Mouse (Mus musculus) liver, embryonic 16.5 days (tissue): ENCODE data around the gene Gm11541. TPM values are rescaled to one million over a fixed set of nuclear protein-coding genes. Genes with fewer than 3 reads are reported as not detected.

Experiments used
- ATAC-seq: fragments of 200-750 bp; cut with Nextera tagmentation; 2 replicates; pipeline ENCODE4 v1.8.0; 2017; ENCODE audit warnings: low read depth, mild to moderate bottlenecking, moderate number of reproducible peaks, moderate library complexity
- H3K27ac ChIP-seq: fragments of 300-500 bp; sonication (generic); 2 replicates; pipeline ENCODE4 v1.5.1; 2014; ENCODE audit warnings: mild to moderate bottlenecking, low read length
- H3K27me3 ChIP-seq: fragments of 300-500 bp; sonication (generic); 2 replicates; pipeline ENCODE4 v1.6.1; 2014; ENCODE audit warnings: low read depth, low read length, mixed read lengths; ENCODE audit not compliant: control insufficient read depth, insufficient read depth
- H3K36me3 ChIP-seq: fragments of 300-500 bp; sonication (generic); 2 replicates; pipeline ENCODE4 v1.6.1; 2014; ENCODE audit warnings: mild to moderate bottlenecking; ENCODE audit not compliant: control insufficient read depth, insufficient read depth
- H3K4me1 ChIP-seq: fragments of 300-500 bp; sonication (generic); 2 replicates; pipeline ENCODE4 v1.6.1; 2014; ENCODE audit warnings: low read depth, low read length, mixed read lengths; ENCODE audit not compliant: control insufficient read depth
- H3K4me2 ChIP-seq: fragments of 300-500 bp; sonication (generic); 2 replicates; pipeline ENCODE4 v1.6.1; 2014; ENCODE audit warnings: low read depth, low read length, mixed read lengths
- H3K4me3 ChIP-seq: fragments of 300-500 bp; sonication (generic); 2 replicates; pipeline ENCODE4 v1.5.1; 2014; ENCODE audit warnings: low read depth, mild to moderate bottlenecking, low read length
- H3K9ac ChIP-seq: fragments of 300-500 bp; sonication (generic); 2 replicates; pipeline ENCODE4 v1.6.1; 2014; ENCODE audit warnings: low read depth, low read length
- H3K9me3 ChIP-seq: fragments of 300-500 bp; sonication (generic); replicated peaks from 2 replicates; pipeline ENCODE4 v1.6.1; 2016; ENCODE audit warnings: low read length; ENCODE audit not compliant: control insufficient read depth
- WGBS: fragments of 180-500 bp; shearing (Covaris S2); extraction: QIAGEN DNeasy Blood & Tissue Kit; methylation state at CpG from one replicate; pipeline ENCODE4 v1.1.7; 2014; ENCODE audit not compliant: insufficient replicate concordance; 5-methylcytosine and 5-hydroxymethylcytosine counted together
- polyA plus RNA-seq: library from polyadenylated mRNA; unstranded; fragments of >200 nt; fragmentation: Nextera tagmentation; extraction: Ambion mirVana; gene quantifications from 2 replicates; pipeline ENCODE4 v1.2.1, GENCODE M21; 2015

Gm11541 gene
- not detected in 2 replicates for polyA plus RNA-seq

DNA sequence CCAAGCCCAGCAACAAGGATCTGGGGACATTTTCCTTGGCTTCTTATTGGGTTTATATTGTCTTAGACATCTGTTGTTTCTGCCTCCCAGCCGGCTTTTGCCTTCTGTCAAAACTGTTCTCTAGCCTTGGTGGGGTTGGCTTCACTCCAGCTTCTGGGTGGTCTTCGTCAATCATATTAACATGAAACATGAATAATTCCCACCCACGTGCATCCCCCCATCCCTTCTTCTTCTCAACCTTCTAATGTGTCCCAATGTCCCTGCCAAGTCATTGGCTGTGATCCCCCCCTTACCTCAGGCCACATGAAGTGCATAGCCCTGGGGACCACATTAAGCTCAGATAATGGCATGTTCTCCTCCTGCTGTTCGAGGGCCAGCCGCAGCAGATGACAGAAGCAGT lies at the start of gene Gm11541:
Gene Gm11541, minus strand, starts transcription at position 28 of the 400 bp plus-strand sequence.
- WGBS = 58% methylated on average over 5 of the region's 5 CpGs
- H3K4me2 ChIP-seq = no peak within 1 kb of the TSS
- no peaks in the 10 kb centered on the region for H3K4me1 ChIP-seq
- no peak within 1 kb of the TSS for H3K27ac ChIP-seq
- ATAC-seq = no peak
- no peak within 1 kb of the TSS for H3K4me3 ChIP-seq
- no peaks in the 10 kb centered on the region for H3K36me3 ChIP-seq
- no peak within 1 kb of the TSS for H3K9ac ChIP-seq
- no peaks in the 10 kb centered on the region for H3K9me3 ChIP-seq
- H3K27me3 ChIP-seq = no peaks in the 10 kb centered on the region

DNA sequence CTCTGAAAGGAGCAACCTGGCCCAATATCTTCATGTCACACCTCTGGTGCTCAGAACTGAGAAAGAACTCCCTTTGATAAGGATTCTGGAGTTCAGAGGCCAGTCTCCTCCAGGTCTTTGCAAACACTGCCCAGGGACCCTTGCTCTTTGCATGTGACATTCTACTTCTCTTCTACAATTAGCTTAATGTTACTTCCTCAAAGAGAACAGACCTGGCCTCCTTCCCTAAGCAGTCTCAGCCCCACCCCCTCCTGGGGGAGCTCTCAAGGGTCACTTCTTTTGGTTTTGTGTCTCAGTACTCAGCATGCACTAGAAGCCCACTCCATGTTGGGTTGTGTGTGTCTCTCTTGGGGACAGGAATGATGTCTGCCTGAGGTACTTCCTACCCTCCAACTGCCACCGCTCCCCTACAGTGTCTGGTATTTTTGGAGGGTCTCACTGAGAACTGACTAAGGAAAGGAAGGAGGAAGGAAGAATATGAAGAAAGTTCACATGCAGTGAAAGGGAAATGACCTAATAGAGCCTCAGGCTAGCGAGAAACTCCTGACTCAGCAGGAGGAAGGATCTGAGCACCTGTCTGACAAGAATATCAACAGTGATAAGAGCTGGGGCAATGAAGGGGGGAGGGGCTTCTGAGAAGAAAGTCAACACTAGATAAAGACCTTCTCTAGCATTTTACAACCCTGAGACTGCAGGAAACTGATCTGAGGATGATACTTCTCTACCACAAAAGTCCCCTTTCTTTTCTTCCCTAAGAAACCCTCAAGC lies 48.8 kb upstream of the Gm11541 start:
- Histone ChIP-seq H3K9ac (no peak overlapping the region), H3K27ac (no peak overlapping the region), H3K9me3 (no peaks in the 10 kb centered on the region), H3K36me3 (no peaks in the 10 kb centered on the region), H3K27me3 (no peaks in the 10 kb centered on the region), H3K4me1 (no peaks in the 10 kb centered on the region), H3K4me2 (no peak overlapping the region), H3K4me3 (no peak overlapping the region)
- 7% methylated on average over 2 of the region's 2 CpGs for WGBS
- ATAC-seq = no peak

DNA sequence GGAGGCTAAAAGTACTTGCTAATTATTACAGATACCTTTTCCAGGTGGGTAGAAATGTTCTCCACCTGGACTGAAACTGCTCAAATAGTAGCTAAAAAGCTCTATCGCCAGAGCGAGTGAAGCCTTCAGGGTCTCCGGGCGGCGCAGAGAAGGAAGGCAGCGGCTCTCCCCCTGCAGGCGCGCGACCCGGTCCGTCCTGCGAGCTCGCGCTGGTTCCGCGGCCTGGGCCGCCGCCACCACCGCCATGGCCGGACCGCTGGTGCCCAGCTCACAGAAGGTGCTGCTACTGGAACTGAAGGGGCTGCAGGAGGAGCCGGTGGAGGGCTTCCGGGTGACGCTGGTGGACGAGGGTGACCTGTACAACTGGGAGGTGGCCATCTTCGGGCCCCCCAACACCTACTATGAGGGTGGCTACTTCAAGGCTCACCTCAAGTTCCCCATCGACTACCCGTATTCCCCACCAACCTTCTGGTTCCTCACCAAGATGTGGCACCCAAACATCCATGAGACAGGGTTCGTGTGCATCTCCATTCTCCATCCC lies 37.5 kb upstream of the Gm11541 start, which contains the start of gene Cdc34b:
Gene Cdc34b, plus strand, starts transcription at position 51 of the 541 bp plus-strand sequence.
- H3K36me3 ChIP-seq = no peaks in the 10 kb centered on the region
- no peaks in the 10 kb centered on the region for H3K27me3 ChIP-seq
- 73% methylated on average over 29 of the region's 29 CpGs for WGBS
- H3K9ac ChIP-seq = no peak within 1 kb of the TSS
- H3K4me3 ChIP-seq = no peak within 1 kb of the TSS
- H3K4me2 ChIP-seq = no peak within 1 kb of the TSS
- no peaks in the 10 kb centered on the region for H3K9me3 ChIP-seq
- no peak within 1 kb of the TSS for H3K27ac ChIP-seq
- no peak for ATAC-seq
- H3K4me1 ChIP-seq = no peaks in the 10 kb centered on the region

DNA sequence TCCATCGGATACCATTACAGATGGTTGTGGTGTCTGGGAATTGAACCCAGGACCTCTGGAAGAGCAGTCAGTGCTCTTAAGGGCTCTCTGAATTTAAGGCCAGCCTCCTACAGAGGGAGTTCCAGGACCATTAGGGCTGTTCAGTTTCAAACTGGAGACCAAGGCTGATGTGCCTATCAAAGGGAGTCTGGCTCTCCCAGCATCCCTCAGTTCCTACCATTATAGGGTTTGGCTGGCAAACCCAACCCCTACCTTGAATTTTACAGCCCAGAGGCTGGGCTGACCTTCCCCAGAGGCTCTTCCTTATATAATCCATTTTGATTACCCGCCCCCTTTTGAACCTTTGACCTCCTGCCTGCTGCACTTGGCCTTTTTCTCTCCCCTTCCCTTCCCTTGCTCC lies 31.4 kb upstream of the Gm11541 start:
- H3K9me3 ChIP-seq = no peaks in the 10 kb centered on the region
- WGBS = 45% methylated on average over 2 of the region's 2 CpGs
- ATAC-seq = no peak
- H3K9ac ChIP-seq = no peak overlapping the region
- no peak overlapping the region for H3K4me3 ChIP-seq
- H3K36me3 ChIP-seq = no peaks in the 10 kb centered on the region
- no peaks in the 10 kb centered on the region for H3K27me3 ChIP-seq
- H3K27ac ChIP-seq = no peak overlapping the region
- H3K4me2 ChIP-seq = no peak overlapping the region
- no peaks in the 10 kb centered on the region for H3K4me1 ChIP-seq

DNA sequence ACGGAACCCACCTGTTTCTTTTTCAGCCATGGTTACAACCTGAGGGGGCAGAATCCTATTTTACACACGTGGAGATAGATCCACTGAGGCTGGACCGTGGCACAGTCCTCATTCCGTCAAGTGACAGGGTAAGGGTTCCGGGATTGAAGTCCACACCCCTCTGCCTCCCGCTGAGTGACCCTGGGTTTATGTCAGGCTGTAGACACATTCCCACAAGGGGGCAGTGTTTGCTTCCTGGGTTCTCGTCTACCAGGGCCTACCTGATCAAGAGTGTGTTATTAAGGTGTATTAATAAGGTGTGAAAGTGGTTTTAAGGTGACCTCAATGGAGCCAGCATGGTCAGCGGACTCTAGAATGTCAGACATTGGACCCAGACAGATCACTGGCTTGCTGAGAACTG lies 28.5 kb upstream of the Gm11541 start:
- Histone ChIP-seq H3K4me1 (no peaks in the 10 kb centered on the region), H3K27ac (no peak overlapping the region), H3K4me2 (no peak overlapping the region), H3K36me3 (no peaks in the 10 kb centered on the region), H3K27me3 (no peaks in the 10 kb centered on the region), H3K9ac (no peak overlapping the region), H3K4me3 (no peak overlapping the region), H3K9me3 (no peaks in the 10 kb centered on the region)
- no peak for ATAC-seq
- 28% methylated on average over 8 of the region's 8 CpGs for WGBS

DNA sequence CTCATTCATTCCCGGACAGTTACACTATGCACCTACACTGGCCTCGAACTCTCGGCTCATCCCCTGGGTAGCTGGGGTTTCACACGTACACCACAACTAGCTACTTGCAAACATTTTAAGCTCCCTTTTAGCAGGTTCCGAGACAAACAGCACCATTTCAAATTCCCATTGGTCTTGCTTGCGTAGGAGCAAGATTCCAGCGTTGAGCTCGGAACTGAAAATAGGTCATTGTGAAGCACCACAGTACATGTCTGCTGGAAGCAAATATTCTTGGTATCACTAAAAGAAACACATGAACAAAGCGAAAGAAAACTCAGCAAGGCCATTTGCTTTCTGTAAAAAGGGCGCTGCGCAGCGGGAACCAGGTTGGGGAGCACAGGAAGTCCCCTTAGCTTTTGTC lies 26.9 kb upstream of the Gm11541 start:
- Histone ChIP-seq H3K27me3 (no peaks in the 10 kb centered on the region), H3K4me1 (no peaks in the 10 kb centered on the region), H3K27ac (no peak overlapping the region), H3K9ac (no peak overlapping the region), H3K4me2 (no peak overlapping the region), H3K36me3 (no peaks in the 10 kb centered on the region), H3K4me3 (no peak overlapping the region), H3K9me3 (no peaks in the 10 kb centered on the region)
- WGBS = 74% methylated on average over 12 of the region's 12 CpGs
- no peak for ATAC-seq

DNA sequence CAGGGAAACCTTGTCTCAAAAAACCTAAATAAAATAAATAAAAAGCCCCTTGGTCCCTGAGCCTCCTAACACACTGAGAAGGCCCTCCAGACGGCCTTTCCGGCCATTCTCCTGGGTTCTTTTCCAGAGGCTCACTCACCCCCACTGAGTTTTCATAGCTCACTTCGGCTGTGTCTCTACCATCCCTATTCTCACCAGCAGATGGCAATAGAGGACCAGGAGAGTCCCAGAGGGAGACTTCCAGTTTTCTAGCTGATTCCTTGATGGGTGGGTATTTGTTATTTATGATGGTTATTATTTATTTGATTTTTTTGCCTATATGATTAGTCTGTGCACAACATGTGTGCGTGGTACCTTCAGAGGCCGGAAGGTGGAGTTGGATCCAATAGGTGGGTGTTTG lies 26.0 kb upstream of the Gm11541 start:
- Histone ChIP-seq H3K9ac (no peak overlapping the region), H3K4me1 (no peaks in the 10 kb centered on the region), H3K27ac (no peak overlapping the region), H3K27me3 (no peaks in the 10 kb centered on the region), H3K36me3 (no peaks in the 10 kb centered on the region), H3K9me3 (no peaks in the 10 kb centered on the region), H3K4me3 (no peak overlapping the region), H3K4me2 (no peak overlapping the region)
- WGBS = 21% methylated on average over 5 of the region's 5 CpGs
- ATAC-seq = no peak

DNA sequence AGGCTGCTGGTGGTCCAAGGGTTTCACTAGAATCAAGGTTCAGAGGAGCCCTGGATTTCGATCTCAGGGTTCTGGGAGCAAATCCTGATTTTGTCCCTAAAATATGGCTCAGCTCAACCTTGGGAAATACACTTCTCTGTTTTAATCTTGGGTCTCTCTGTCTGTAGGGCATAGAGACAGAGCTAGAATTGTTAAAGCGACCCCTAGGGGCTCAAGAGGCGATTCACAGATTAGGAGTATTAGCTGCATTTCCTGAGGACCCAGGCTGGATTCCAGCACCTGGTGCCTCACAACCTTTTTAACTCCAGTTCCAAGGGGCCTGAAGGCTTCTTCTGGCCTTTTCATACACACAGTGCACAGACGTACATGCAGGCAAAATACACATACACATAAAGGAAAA lies 25.3 kb upstream of the Gm11541 start:
- Histone ChIP-seq H3K4me1 (no peaks in the 10 kb centered on the region), H3K4me3 (no peak overlapping the region), H3K36me3 (no peaks in the 10 kb centered on the region), H3K27me3 (no peaks in the 10 kb centered on the region), H3K4me2 (no peak overlapping the region), H3K27ac (no peak overlapping the region), H3K9ac (no peak overlapping the region), H3K9me3 (no peaks in the 10 kb centered on the region)
- no peak for ATAC-seq
- 25% methylated on average over 4 of the region's 4 CpGs for WGBS

DNA sequence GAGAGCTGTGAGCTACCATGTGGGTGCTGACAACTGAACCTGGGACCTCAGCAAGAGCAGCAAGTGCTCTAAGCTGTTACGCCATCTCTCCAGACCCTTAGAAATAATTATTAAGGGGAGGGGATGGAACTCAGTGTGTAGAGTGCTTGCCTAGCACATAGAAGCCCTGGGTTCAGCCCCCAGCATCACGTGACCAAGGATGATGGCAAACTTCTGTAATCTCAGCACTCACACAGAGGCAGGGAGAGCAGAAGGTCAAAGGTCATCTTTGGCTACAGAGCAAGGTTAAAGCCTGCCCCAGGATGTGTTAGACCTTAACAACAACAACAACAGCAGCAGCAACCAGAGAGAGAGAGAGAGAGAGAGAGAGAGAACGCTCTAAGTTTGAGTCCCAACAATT lies 24.2 kb upstream of the Gm11541 start:
- WGBS = 59% methylated on average over 3 of the region's 3 CpGs
- Histone ChIP-seq H3K27ac (no peak overlapping the region), H3K27me3 (no peaks in the 10 kb centered on the region), H3K4me2 (no peak overlapping the region), H3K4me3 (no peak overlapping the region), H3K4me1 (no peaks in the 10 kb centered on the region), H3K36me3 (no peaks in the 10 kb centered on the region), H3K9me3 (no peaks in the 10 kb centered on the region), H3K9ac (no peak overlapping the region)
- no peak for ATAC-seq
